Mouse (Mus musculus) heart, embryonic 16.5 days (tissue): ENCODE results near the gene Plekhh1. TPM values are rescaled to one million over a fixed set of nuclear protein-coding genes. Genes with fewer than 3 reads are reported as not detected.

Source experiments
- ATAC-seq: fragments of 200-750 bp; cut with Nextera tagmentation; replicated peaks from 2 replicates; pipeline ENCODE4 v1.8.0; 2017; ENCODE audit warnings: moderate number of reproducible peaks; ENCODE audit not compliant: insufficient read depth, low FRiP score; ENCODE audit errors: extremely low read depth
- H3K27ac ChIP-seq: fragments of 300-500 bp; sonication (generic); 2 replicates; pipeline ENCODE4 v1.5.1; 2014; ENCODE audit warnings: mild to moderate bottlenecking, low read length, control low read depth, moderate library complexity
- H3K27me3 ChIP-seq: fragments of 300-500 bp; sonication (generic); 2 replicates; pipeline ENCODE4 v1.6.1; 2014; ENCODE audit warnings: low read length, mixed read lengths; ENCODE audit not compliant: control insufficient read depth, insufficient read depth
- H3K36me3 ChIP-seq: fragments of 300-500 bp; sonication (generic); 2 replicates; pipeline ENCODE4 v1.6.1; 2014; ENCODE audit not compliant: control insufficient read depth, insufficient read depth
- H3K4me1 ChIP-seq: fragments of 300-500 bp; sonication (generic); 2 replicates; pipeline ENCODE4 v1.6.1; 2014; ENCODE audit warnings: low read length, mixed read lengths; ENCODE audit not compliant: control insufficient read depth, insufficient read depth
- H3K4me2 ChIP-seq: fragments of 300-500 bp; sonication (generic); 2 replicates; pipeline ENCODE4 v1.6.1; 2014; ENCODE audit warnings: low read depth, mild to moderate bottlenecking, control low read depth, low read length
- H3K4me3 ChIP-seq: fragments of 300-500 bp; sonication (generic); 2 replicates; pipeline ENCODE4 v1.5.1; 2014; ENCODE audit warnings: mild to moderate bottlenecking, control low read depth, low read length
- H3K9ac ChIP-seq: fragments of 300-500 bp; sonication (generic); 2 replicates; pipeline ENCODE4 v1.6.1; 2014; ENCODE audit warnings: low read length, control low read depth
- H3K9me3 ChIP-seq: fragments of 300-500 bp; sonication (generic); replicated peaks from 2 replicates; pipeline ENCODE4 v1.6.1; 2016; ENCODE audit warnings: low read length; ENCODE audit not compliant: control insufficient read depth
- WGBS: fragments of 180-500 bp; shearing (Covaris S2); extraction: QIAGEN DNeasy Blood & Tissue Kit; methylation state at CpG from one replicate; pipeline ENCODE4 v1.1.7; 2014; 5-methylcytosine and 5-hydroxymethylcytosine counted together
- polyA plus RNA-seq: library from polyadenylated mRNA; unstranded; fragments of >200 nt; fragmentation: Nextera tagmentation; extraction: Ambion mirVana; gene quantifications from 2 replicates; pipeline ENCODE4 v1.2.1, GENCODE M21; 2015

The Plekhh1 gene
- polyA plus RNA-seq, 1 experiment from 2014 or later: 1.8 TPM

- no peaks in the 10 kb centered on the region for H3K9me3 ChIP-seq
- H3K4me3 ChIP-seq: no peak overlapping the region
- no peak overlapping the region for H3K4me2 ChIP-seq
- 80% methylated on average over 9 of the region's 9 CpGs for WGBS
- H3K27ac ChIP-seq: no peak overlapping the region
- H3K4me1 ChIP-seq: peaks cover 7% of the 10 kb centered on the region; the same call in 1 of the 2 replicates
- peaks cover 6% of the 10 kb centered on the region; the same call in 1 of the 2 replicates for H3K27me3 ChIP-seq
- no peak for ATAC-seq
- no peak overlapping the region for H3K9ac ChIP-seq
- H3K36me3 ChIP-seq: no peaks in the 10 kb centered on the region
Measured at GRCm38 (mm10) chr12:79060134-79060533, 31.2 kb downstream of the Plekhh1 start.

- H3K36me3 ChIP-seq: no peaks in the 10 kb centered on the region
- H3K9ac ChIP-seq: no peak overlapping the region
- H3K27me3 ChIP-seq: peaks cover 6% of the 10 kb centered on the region; the same call in 1 of the 2 replicates
- no peak; the same call in 1 of the 2 replicates for ATAC-seq
- H3K9me3 ChIP-seq: no peaks in the 10 kb centered on the region
- WGBS: 65% methylated on average over 7 of the region's 7 CpGs
- no peak overlapping the region for H3K27ac ChIP-seq
- H3K4me1 ChIP-seq: peaks cover 4% of the 10 kb centered on the region; the same call in 1 of the 2 replicates
- no peak overlapping the region for H3K4me3 ChIP-seq
- H3K4me2 ChIP-seq: no peak overlapping the region
Measured at GRCm38 (mm10) chr12:79060766-79061652, 32.0 kb downstream of the Plekhh1 start.

DNA sequence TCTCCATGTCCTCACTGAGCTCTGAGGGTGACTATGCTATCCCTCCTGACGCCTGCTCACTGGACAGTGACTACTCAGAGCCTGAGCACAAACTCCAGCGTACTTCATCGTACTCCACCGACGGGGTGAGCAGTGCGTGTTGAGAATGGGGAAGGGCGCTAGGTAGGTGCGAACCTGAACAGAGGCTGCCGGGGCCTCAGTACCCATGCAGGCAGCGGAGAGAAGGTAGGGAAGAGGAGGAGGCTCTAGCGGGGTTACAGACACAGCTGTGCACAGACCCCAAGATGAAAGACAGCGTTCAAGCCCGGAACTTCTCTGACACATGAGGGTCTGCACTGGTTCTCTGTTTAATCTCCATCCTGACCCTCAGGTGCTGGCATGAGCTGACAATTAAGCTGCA is 35.5 kb downstream of the Plekhh1 start:
- Histone ChIP-seq H3K27me3 (peaks cover 6% of the 10 kb centered on the region; the same call in 1 of the 2 replicates), H3K36me3 (no peaks in the 10 kb centered on the region; the same call in 1 of the 2 replicates), H3K4me2 (no peak overlapping the region), H3K4me1 (peaks cover 4% of the 10 kb centered on the region; the same call in 1 of the 2 replicates), H3K9ac (no peak overlapping the region), H3K4me3 (no peak overlapping the region), H3K9me3 (no peaks in the 10 kb centered on the region), H3K27ac (no peak overlapping the region)
- 87% methylated on average over 13 of the region's 13 CpGs for WGBS
- no peak for ATAC-seq

- 72% methylated on average over 9 of the region's 9 CpGs for WGBS
Measured at GRCm38 (mm10) chr12:79066431-79066830, 37.5 kb downstream of the Plekhh1 start.

GRCm38 (mm10) chr12:79067526-79067925 is 38.6 kb downstream of the Plekhh1 start:
- H3K36me3 ChIP-seq: no peaks in the 10 kb centered on the region; the same call in 1 of the 2 replicates
- no peak for ATAC-seq

More at GRCm38 (mm10) chr12:79066431-79066830, 37.5 kb downstream of the Plekhh1 start:
- no peak overlapping the region for H3K9ac ChIP-seq
- no peak overlapping the region for H3K27ac ChIP-seq
- ATAC-seq: no peak
- no peaks in the 10 kb centered on the region for H3K4me1 ChIP-seq
- no peak overlapping the region for H3K4me2 ChIP-seq
- H3K36me3 ChIP-seq: no peaks in the 10 kb centered on the region; the same call in 1 of the 2 replicates
- H3K27me3 ChIP-seq: peaks cover 5% of the 10 kb centered on the region; the same call in 1 of the 2 replicates
- H3K4me3 ChIP-seq: no peak overlapping the region
- H3K9me3 ChIP-seq: no peaks in the 10 kb centered on the region

DNA sequence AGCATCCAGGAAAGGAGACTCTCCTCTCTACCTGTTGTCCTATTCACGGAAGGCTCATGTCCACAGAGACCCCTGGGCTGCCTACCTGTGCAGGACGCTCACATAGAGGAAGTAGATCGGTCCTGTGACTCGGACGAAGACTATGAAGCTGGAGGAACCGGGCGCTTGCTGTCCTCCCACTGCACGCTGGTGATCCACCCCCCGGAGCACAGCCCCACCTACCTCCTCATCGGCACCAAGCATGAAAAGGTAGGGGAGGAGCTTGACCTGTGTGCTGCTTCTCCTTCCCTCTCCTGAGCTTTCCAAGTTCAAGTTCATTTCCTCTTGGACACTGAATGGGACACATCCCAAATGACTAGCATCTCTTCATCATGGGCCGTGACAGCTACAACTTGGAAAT is 39.3 kb downstream of the Plekhh1 start:
- H3K9ac ChIP-seq: no peak overlapping the region
- no peak for ATAC-seq
- 0 out of 2 replicates have a peak, but pooled peaks cover 2% of the 10 kb centered on the region for H3K27me3 ChIP-seq
- no peaks in the 10 kb centered on the region; the same call in 1 of the 2 replicates for H3K36me3 ChIP-seq
- no peak overlapping the region for H3K4me3 ChIP-seq
- H3K4me2 ChIP-seq: no peak overlapping the region
- WGBS: 91% methylated on average over 11 of the region's 11 CpGs
- H3K27ac ChIP-seq: no peak overlapping the region
- no peaks in the 10 kb centered on the region for H3K9me3 ChIP-seq
- no peaks in the 10 kb centered on the region for H3K4me1 ChIP-seq

More at GRCm38 (mm10) chr12:79067526-79067925, 38.6 kb downstream of the Plekhh1 start:
- Histone ChIP-seq H3K9me3 (no peaks in the 10 kb centered on the region), H3K9ac (no peak overlapping the region), H3K4me2 (no peak overlapping the region), H3K27me3 (0 out of 2 replicates have a peak, but pooled peaks cover 2% of the 10 kb centered on the region), H3K27ac (no peak overlapping the region), H3K4me1 (no peaks in the 10 kb centered on the region), H3K4me3 (no peak overlapping the region)
- WGBS: 86% methylated on average over 5 of the region's 5 CpGs

DNA sequence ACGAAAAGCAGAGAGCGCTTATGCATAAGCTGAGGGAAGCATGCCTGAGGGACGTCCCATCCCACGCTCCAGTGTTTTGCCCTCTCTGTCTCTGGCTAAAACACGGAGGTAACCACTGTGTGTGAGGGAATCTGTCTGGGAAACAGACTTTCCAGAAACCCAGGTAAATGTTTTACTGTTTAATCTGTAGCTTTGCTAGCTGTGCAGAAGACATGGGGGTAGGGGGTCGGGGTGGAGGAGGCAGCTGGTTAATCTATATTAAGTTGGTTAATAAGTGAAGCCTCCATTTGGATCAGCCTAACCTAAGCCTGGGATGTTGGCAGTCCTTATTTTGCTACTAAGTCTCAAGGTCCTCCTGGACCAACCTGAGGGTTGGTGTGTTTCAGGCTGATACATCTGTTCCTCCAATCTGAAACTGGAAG is 40.2 kb downstream of the Plekhh1 start:
- 90% methylated on average over 6 of the region's 6 CpGs for WGBS
- H3K4me3 ChIP-seq: no peak overlapping the region
- ATAC-seq: no peak
- no peak overlapping the region for H3K4me2 ChIP-seq
- peaks cover 2% of the 10 kb centered on the region for H3K36me3 ChIP-seq
- 0 out of 2 replicates have a peak, but pooled peaks cover 2% of the 10 kb centered on the region for H3K27me3 ChIP-seq
- no peaks in the 10 kb centered on the region for H3K4me1 ChIP-seq
- no peaks in the 10 kb centered on the region for H3K9me3 ChIP-seq
- H3K27ac ChIP-seq: no peak overlapping the region
- no peak overlapping the region for H3K9ac ChIP-seq

GRCm38 (mm10) chr12:79069916-79070315 is 41.0 kb downstream of the Plekhh1 start:
- no peak for ATAC-seq

More at GRCm38 (mm10) chr12:79069916-79070315, 41.0 kb downstream of the Plekhh1 start:
- Histone ChIP-seq H3K9ac (no peak overlapping the region), H3K9me3 (no peaks in the 10 kb centered on the region), H3K36me3 (peaks cover 5% of the 10 kb centered on the region), H3K27me3 (0 out of 2 replicates have a peak, but pooled peaks cover 2% of the 10 kb centered on the region), H3K4me3 (no peak overlapping the region), H3K4me1 (no peaks in the 10 kb centered on the region), H3K4me2 (no peak overlapping the region), H3K27ac (no peak overlapping the region)
- WGBS: 87% methylated on average over 6 of the region's 6 CpGs
